In the genomic region with DNA sequence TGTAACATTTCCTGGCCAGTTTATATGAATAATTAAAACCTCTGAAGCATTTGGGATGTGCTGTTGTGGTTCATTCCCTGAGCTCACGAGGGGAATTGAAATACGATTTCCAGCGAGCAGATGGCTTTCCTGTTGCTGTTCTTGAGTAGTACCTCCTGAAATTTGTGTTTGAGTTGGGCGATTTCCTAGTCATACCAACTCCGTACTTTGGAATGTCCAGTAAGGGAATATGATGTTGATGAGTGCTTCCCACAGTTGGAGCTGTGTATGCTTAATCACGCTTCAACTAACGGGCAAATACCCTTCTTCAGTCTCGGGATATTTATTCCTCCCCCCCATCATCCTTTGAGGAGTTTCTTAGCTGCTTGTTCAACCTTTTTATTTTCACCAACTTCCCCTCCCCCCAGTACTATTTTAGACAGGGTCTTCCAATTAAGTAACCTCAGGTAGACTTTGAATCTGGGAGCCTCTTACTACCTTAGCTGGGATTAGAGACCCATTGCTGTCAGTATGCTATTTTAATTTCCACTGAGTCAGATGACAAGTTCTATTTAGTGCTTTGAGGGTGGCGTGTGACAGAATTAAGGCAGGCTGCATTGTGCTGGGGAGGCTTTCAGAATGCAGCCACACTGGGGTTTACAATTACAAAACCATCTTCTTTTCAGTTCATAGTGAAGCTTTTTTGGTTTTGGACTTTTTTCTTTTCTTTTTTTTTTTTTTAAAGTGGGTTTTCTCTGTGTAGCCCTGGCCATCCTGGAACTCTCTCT, we compare ENCODE assay signal across 14 mouse cellular contexts.
"Had no signal": no experiment of that assay in that cellular context is flagged by ENCODE, and none has a peak within 500 bp of the region (broad histone marks: within the 10 kb centered on the region; RNA-seq: fewer than 3 reads in every experiment).

No protein-coding gene starts in this region.

- H3K27me3 ChIP-seq: liver, embryonic 13.5 days; lung, embryonic 15.5 days; midbrain, embryonic 13.5 days; neural tube, embryonic 13.5 days had no signal

- DNase-seq: kidney, adult 18-20 months; kidney, postnatal 14 days; liver, embryonic 13.5 days; liver, postnatal 0 days; lung, postnatal 14 days; right cerebral cortex, postnatal 4 days; spleen, adult 18-20 months; thymus, adult 18-20 months; thymus, postnatal 14 days had no signal

- H3K36me3 ChIP-seq: limb, embryonic 10.5 days; liver, embryonic 13.5 days; lung, embryonic 15.5 days; neural tube, embryonic 13.5 days had no signal

- ATAC-seq: liver, postnatal 0 days; midbrain, embryonic 13.5 days had no signal

- H3K9me3 ChIP-seq: limb, embryonic 10.5 days; liver, embryonic 13.5 days; lung, embryonic 15.5 days; midbrain, embryonic 13.5 days; neural tube, embryonic 13.5 days had no signal

- H3K4me3 ChIP-seq: left cerebral cortex, adult 2 months; limb, embryonic 10.5 days; liver, embryonic 13.5 days; lung, embryonic 15.5 days; midbrain, embryonic 13.5 days; neural tube, embryonic 13.5 days had no signal

- H3K4me1 ChIP-seq: lung, embryonic 15.5 days had no signal

- H3K4me2 ChIP-seq: liver, embryonic 13.5 days; lung, embryonic 15.5 days; midbrain, embryonic 13.5 days; neural tube, embryonic 13.5 days had no signal

- H3K9ac ChIP-seq: liver, embryonic 13.5 days; liver, postnatal 0 days; lung, embryonic 15.5 days; midbrain, embryonic 13.5 days; neural tube, embryonic 13.5 days had no signal

- H3K27ac ChIP-seq: left cerebral cortex, adult 2 months; limb, embryonic 10.5 days; liver, embryonic 13.5 days; lung, embryonic 15.5 days; midbrain, embryonic 13.5 days; neural tube, embryonic 13.5 days had no signal
